Mouse (Mus musculus) layer of hippocampus, adult 8-10 months (tissue): ENCODE measurements around the gene Crtam. TPM values are rescaled to one million over a fixed set of nuclear protein-coding genes. Genes with fewer than 3 reads are reported as not detected.

ENCODE experiments used
- DNase-seq, 2 experiments: peaks; one replicate each; pipeline ENCODE4 v3.0.0; 2022; ENCODE audit warnings: low spot score in 2 of 2
- total RNA-seq, 4 experiments: library from RNA; stranded (reverse); gene quantifications; 2 replicates each; pipeline ENCODE4 v1.2.4; 2022

The Crtam gene
- total RNA-seq, 4 experiments from 2014 or later, result not detected

GRCm38 (mm10) chr9:41011512-41012436 lies 7.3 kb upstream of the Crtam start:
- DNase-seq, result peak in 1 of 2 experiments; percentile 32

DNA sequence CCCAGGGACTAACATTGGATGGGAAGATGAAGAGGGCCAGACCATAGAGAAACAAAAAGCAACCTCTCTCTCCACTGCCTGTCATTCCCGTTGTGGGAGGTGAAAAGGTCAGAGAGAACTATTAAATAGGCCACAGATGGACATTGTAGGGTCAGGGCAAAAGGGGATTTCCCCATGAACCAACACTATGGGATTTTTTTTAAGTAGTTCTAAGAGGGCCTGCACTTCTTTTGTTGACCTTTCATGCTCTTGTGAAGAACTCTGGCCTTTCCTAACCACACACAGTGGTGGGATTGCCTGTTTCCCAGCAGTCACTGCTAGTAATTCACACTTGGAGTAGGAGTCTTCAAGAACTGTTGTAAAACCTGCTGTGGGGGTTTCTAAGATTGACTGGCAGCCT lies 3.4 kb upstream of the Crtam start:
- DNase-seq, result no peak

DNA sequence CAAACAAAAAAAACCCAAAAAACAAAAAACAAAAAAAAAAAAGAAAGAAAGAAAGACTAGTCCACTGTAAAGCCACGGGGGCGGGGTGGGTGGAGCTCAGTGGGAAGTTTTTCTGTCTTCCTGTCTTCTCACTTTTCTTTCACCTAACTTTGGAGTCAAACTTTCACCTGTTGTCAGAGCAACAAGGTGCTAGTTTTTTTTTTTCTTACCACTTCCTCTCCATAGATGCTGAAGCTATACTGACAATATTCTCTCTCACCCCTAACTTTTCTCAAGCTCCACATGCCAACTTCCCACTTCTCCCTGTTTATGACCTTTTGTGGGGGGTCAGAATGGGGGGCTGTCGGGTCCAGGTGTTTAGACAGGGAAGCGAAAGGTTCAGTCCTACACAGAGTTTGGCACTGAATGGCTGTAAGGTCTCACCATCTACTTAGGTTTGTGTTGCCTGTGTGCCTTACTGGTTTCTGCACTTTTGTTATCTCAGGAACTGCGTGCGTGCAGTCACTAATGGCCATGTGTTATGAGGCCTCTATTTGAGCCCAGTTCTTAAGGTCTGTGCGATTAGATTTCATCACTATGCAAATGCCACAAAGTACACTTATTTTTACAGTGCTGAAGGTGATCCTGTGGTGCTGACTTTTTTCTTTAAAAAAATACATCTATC lies 7.2 kb downstream of the Crtam start:
- DNase-seq, result no peak

DNA sequence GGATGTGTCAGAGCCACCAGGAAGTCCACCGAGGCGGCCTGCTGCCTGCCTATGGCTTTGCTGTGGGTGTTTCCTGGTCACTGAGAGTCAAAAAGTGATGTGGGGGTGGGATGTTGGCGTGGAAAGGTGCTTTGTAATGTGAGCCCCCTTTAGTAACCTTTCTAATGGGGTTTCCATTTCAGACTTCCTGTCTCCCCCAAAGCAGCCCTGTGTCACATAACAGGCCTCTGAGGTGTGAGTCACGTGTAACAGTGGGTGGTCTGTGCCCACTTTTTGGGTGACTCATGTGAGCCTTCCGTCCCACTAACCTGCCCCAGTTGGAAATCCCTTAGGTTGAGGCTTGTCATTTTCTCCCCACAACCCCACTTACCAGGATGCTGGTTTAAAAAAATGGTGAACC lies 10.4 kb downstream of the Crtam start:
- DNase-seq, result no peak

DNA sequence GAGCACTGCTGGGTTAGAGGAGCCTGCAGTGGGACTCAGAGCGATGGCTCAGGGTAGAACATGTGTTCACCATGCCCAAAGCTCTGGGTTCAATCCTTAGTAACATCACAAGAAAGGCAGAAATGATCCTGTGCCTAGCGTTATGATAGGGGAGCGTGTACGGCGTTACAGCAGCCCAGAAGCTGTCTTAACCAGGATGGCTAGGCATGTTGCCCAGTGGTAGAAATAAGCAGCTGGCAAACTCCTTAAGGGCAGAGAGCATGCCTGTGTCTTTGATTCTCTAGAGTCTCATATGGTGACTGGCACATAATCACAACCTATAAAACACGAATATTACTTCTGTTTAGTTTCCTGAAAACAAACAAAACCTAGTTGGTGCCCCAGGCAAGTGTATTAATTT lies 12.9 kb downstream of the Crtam start:
- DNase-seq, result no peak

- DNase-seq, result peak; percentile 52 to 68
These were observed 14.4 kb downstream of the Crtam start for GRCm38 (mm10) chr9:40989940-40990588.

DNA sequence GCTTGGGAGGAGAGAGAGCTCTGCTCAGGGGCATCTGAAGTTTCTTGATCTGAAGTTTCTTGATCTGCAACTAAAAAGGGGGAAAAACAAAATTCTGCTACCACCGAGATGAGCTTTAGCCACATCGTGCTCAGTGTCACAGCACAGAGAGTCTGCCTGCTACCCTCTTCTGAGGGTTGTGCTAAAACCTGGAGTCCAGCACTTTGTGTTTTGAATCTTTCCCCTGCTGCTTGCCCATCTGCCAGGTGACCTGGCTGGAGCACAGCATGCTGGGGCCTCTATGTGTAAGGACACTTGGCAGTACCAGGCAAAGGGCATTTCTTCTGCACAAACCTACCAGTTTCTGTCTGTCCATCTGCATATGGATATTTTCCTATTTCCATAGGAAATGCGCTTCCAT lies 20.1 kb downstream of the Crtam start:
- no peak for DNase-seq

DNA sequence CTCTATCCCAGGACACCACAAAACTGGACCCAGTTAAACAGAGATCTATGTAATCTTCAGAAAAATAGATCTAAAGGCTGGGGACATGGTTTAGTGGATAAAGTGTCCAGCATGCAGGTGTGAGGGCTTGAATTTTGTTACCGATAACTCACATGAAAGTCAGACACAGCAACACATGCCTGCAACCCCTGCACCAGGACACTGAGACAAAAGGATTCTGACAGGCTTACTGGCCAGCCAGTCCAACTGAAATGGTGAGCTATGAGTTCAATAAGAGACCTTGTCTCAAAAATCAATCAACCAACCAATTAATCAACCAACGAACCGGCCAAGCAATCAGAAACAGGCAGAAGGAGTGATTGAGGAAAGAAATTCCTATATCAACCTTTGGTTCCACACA lies 20.7 kb downstream of the Crtam start:
- no peak for DNase-seq

DNA sequence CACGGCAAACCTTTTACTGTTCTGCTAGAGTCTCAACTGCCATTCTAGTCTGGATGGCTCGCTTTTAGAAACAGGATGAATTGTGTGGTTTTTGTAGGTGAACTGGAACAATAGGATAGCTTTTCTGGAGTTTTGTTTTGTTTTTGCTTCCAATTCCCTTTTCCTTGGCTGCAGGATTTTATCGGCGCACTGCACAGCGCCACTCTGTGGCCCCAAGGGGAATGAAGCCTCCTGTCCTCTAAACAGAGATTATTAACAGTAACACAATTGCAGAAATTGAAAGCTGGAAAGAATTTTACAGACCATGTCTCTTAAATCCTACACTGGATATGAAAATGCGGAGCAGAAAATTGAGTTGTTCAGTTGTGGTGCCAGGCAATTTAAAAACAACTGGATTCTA lies 21.9 kb downstream of the Crtam start:
- DNase-seq, result peak in 1 of 2 experiments; percentile 18

DNA sequence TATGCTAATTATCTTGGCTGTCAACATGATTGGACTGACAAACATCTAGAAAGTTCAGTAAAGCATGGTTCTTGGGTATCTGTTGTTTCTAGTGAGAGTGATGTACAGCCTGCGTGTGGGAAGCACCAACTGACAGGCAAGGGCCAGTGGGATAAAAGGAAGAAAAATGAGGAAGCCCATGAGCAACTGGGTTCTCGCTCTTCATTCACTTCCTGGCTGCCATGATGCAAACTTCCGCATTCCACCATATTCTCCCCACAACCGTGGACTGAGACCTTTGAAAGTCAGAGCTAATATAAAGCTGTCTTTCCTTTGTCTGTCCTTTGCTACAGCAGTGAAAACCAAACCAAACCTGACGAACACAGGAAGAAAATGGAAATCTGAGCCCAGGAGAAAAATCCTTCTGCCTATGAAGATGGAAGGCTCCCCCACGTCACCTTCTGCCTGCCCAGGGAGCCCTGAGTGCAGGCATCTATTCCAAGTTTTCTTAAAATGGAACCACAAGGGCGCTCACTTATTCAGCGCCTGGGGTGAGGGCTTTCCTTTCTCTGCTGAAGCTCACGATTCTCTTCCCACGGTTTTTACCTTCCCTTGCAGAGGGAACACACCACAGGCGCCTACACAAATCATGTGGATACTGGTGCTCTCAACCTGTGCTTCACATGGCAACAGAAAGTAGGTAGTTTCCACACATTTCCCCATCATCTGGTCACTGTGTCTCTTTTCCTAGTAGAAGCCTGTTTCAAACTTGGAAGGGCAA lies 30.2 kb downstream of the Crtam start:
- no peak for DNase-seq

DNA sequence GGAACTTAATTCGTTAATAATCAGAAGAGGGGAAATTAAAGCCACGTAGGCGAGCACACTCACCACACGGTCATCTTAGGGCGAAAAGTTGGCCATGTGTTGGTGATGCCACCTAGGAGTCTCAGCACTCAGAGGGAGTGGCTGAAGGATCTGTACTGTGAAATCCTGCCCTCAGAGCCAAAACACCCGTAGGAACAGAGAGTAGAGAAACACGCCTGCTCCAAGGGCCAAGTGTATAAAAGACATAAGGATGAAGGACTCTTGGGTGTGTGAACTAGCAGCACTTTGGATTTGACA lies 40.1 kb downstream of the Crtam start:
- no peak for DNase-seq

DNA sequence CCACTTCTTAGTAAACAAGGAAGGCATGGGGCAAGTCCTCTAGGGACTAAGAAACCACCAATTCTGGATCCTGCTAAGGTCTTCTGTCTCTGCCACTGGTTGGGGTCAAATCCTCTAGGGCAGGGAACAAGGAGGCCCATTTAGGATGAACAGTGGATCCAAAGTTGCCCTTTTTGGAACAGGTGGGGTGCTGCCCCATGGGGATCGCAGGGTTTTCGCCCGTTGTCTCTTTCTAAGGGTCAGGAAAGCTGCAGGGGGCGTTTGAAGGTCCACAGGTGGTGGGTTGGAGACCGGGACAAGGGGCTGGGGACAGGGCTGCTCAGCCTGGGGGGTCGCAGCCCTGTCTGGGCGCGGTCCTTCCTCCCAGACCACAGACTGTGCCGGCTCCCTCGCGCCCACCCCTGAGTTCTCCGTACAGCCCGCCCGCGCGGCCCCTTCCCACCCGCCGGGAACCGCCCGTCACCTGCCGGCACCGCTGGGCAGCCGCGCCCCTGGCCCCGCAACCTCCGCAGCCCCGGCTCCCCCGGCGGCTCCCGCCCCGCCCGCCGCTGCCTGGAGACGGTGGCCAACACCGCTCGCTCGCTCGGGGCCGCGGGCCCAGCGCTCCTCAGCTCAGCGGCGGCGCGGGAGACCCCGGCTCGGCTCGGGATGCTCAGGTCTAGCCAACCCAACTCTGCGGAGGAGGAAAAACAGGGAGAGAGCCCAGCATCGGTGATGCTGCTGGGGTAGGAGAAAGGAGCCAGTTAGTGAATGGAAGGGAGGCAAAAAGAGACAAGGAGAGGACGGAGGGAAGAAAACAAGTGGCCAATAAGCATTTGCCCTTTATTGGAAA lies 40.6 kb downstream of the Crtam start, which contains the start of gene Jhy:
TSS of gene Jhy (minus strand) at position 533 of the 832 bp plus-strand sequence.
- DNase-seq, result no peak

DNA sequence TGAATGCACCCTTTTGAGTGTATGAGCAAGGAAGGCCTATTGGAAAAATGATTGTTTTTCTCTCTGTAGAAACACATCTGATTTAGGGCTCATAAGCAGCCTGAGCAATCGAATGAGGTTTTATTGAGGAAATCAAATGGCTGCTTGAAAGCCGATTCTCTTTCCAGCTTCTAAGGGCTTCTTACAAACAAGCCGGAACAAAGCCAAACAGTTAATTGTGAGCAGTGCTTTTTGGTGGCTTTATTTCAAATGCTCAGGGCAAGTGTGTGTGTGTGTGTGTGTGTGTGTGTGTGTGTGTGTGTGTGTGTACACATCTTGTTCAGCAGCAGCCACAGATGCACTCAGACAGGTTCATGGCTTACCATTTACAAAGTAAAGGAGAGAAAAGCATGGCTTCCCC lies 43.0 kb downstream of the Crtam start:
- no peak for DNase-seq

DNA sequence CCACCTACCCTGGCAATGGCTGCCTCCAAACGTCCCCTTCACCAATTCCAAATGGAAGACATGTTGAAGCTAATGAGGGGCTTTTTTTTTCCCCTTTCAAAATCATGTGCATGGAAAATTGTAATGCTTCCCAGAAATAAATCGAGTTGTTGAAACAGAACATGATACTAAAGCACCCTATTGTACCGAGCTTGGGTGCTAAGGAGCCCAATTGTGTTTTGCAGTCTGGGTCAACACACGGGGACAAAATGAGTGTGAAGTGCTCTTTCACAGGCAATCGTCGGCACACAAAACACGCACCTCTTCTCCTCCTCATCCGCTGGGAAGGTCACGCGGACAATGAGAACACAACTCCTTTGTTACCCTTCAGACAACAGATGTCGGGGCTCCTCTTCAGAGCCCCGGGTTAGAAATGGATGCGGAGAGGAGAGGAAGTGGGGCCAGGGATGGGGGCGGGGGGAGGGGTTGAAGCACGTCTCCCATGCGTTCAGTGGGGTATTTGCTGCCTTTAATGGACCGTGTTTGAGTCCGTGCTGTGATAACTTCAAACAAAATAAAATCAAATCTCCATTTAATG lies 55.3 kb downstream of the Crtam start:
- no peak for DNase-seq

GRCm38 (mm10) chr9:40948473-40948872 lies 56.0 kb downstream of the Crtam start:
- no peak for DNase-seq

DNA sequence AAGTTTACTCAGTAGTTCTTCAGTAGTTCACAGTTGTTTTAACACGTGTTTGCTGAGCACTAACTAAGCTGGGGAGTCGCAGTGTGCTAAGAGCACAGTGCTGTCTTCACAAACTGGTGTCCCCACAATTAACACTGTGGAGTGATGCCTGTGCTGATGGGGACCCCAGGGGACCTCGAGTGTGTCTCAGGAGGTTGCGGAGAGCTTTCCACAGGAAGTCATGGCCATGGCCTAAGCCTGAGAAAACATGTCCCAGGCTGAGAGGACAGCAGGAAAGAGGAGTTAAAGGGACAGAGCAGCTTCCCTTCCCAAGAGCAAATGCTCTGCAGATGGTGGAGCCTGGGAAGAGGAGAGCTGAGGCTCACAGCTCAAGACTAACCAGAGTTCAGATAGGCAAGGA lies 57.3 kb downstream of the Crtam start:
- no peak for DNase-seq

- DNase-seq, result no peak
These were observed 67.0 kb downstream of the Crtam start for GRCm38 (mm10) chr9:40937425-40937824.

DNA sequence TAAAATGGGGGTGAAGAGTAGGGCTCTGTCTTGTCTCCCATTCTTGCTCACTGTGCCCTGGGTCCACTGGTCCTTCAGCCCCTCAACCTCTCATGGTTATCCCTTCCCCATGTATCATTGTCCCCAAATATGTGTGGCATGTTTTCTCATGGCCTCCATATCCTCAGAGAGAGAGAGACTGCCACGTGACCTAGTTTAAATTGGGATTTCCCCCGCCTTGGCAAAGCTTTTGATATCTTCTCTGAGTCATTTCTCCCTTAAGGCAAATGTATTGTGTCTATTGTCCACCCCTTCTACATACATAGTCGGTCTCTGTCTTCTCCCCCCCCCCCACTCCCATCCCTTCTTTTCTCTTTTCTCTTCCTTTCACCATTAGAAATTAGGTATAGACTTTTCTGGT lies 71.1 kb downstream of the Crtam start:
- no peak for DNase-seq

DNA sequence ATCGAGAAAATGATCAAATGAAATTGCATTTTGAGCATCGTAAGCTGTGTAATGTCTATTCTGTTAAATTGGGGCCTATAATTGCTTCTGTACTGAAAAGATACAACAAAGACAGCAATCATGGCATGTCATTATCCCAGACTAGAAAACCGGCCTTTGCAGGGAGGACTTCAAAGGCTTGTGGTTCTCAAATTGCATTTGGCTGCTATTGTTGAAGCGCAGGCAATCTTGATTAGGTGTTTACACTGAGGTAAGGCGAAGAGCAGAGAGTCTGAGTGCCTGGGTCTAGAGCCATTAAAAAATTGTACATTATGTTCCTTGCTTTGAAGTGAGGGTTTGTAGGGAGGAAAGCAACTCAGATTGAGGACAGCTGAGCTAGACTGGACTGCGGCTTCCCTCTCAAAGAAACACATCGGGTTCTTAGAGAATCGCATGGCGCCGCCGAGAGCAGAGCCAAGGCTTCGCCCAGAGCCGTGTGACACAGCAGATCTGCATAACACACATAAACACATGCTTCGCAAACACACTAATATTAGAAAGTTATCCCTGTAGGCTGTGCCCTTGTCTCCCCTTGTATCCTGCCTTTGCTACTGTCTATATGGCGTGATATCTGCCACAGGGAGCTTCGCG lies 77.0 kb downstream of the Crtam start:
- no peak for DNase-seq
